Mouse (Mus musculus) embryonic fibroblast, embryonic 13.5 days (primary cell): ENCODE measurements around the gene Fam78a.

Experiments used
- CTCF ChIP-seq: IDR thresholded peaks from 2 replicates; pipeline ENCODE4 v1.5.1; 2011; ENCODE audit warnings: mild to moderate bottlenecking, control low read depth, low read length, moderate library complexity, borderline replicate concordance; ENCODE audit not compliant: insufficient read depth
- POLR2A ChIP-seq: IDR thresholded peaks from 2 replicates; pipeline ENCODE4 v1.6.1; 2011; ENCODE audit warnings: low read depth, mild to moderate bottlenecking, control low read depth, low read length, moderate library complexity

GRCm38 (mm10) chr2:32103557-32103956 is 18.9 kb upstream of the Fam78a start:
- TF ChIP-seq CTCF (no peak), POLR2A (no peak)
